Mouse (Mus musculus): ENCODE measurements around the gene Psmd10.

DNA sequence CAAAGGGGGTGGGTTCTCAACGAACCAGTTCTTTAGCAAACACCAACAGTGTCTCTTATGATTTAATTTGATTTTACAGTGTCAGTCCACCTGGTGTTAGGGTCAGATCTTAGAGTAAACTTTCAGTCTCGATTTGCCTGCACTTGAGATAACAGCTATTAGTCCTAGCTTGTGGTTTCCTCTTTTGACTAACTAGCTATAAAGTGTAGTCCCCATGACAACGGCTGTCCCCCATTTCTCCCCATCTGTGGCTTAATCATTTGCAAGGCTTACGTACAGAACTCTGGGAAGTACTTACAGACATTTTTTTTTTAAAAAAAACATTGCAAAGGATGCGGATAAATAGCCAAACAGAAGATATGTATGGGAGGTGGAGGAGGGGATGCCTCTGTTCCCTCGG lies 28.3 kb upstream of the Psmd10 start:
- no peak for TF ChIP-seq CTCF (conservative IDR thresholded peaks at IDR 0.05; ENCODE audit: insufficient read depth, insufficient read length, low read depth, low read length)
- no peak for TF ChIP-seq POLR2A (IDR thresholded peaks at IDR 0.05; ENCODE audit: low read depth, low read length)

Measured in kidney, adult 2 months (tissue).